Mouse (Mus musculus) splenic B cell, adult 2 months (primary cell): Measurements from ENCODE around the gene Ybx1.
A peak's percentile ranks its signal among the peaks of the same experiment; 100 is the strongest.

ENCODE experiments used
- DNase-seq: peaks from one replicate; pipeline ENCODE4 v3.0.0-alpha.2; 2011; ENCODE audit warnings: low read depth, low spot score
- H3K27me3 ChIP-seq: 2 replicates; pipeline ENCODE4 v1.6.1; 2012; ENCODE audit warnings: mild to moderate bottlenecking, low read length, moderate library complexity, mixed read lengths; ENCODE audit not compliant: control insufficient read depth, poor library complexity, insufficient read depth, severe bottlenecking
- H3K36me3 ChIP-seq: 2 replicates; pipeline ENCODE4 v1.6.1; 2012; ENCODE audit warnings: mild to moderate bottlenecking, low read length, moderate library complexity, mixed read lengths; ENCODE audit not compliant: control insufficient read depth, poor library complexity, insufficient read depth, severe bottlenecking

The Ybx1 gene

DNA sequence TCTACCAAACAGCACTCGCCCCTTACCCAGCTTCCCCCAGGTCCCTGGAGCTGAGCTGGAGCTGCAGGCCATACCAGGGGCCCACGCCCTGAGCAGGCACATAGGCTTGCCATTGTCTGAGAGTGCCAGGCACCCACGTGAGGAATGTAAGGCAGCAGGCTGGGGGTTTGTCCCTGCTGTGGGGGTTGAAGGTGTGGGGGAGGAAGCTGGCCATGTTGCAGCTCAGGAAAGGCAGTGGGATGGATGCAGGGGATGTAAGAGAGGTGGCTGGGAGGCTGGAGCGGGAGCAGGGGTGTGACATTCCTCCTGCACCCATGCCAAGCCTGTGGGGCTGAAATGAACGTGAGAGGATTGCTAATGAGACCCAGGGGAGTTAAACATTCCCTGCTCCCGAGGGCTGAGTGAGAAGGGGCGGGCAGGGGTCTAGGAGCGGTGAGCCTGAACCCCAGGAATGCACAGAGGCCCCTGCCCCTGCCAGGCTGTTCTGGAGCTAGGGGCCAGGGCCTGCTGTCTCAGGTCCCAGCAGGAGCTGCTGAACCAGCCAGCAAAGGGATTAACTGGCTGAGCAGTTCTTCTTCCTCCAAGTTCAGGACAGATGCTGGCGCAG is 40.3 kb downstream of the Ybx1 start:
- DNase-seq, result no peak
- Histone ChIP-seq H3K27me3 (no peaks in the 10 kb centered on the region; the same call in 1 of the 2 replicates), H3K36me3 (no peaks in the 10 kb centered on the region)

DNA sequence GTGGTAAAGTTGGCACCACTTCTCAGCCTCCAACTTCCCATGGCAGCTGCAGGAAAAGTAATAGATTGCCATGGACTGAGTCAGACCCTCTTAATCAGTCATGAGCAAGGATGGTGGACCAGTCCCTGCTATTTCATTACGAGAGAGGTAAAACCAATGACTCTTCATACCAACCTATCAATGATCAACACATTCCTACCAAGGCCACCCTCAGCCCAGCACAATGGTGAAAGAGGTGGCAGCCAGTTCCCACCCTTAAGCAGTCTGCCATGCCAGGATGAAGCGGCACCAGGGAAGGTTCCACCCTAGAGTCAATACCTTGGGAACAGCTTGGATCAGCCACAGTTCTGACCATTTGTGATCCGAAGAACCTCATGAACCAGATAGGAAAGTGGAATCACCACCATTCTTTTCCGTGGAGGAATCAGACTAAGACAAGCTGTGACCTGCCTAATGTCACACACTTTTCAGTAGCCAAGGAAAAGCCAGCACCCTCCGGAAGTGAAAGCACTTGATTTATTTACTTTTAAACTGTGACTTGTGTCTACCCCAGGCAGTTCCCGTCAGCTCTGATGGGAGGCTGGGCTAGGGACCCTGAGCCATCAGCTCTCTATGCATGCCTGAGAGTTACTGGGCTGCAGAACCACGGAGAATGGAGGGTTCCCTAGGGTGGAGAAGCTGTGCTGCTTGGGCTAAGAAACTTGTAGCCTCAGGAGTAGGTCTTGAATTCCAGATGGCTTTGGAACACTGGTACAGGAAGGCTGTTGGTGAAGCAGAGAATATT is 42.2 kb downstream of the Ybx1 start:
- no peak for DNase-seq
- H3K36me3 ChIP-seq, result no peaks in the 10 kb centered on the region

DNA sequence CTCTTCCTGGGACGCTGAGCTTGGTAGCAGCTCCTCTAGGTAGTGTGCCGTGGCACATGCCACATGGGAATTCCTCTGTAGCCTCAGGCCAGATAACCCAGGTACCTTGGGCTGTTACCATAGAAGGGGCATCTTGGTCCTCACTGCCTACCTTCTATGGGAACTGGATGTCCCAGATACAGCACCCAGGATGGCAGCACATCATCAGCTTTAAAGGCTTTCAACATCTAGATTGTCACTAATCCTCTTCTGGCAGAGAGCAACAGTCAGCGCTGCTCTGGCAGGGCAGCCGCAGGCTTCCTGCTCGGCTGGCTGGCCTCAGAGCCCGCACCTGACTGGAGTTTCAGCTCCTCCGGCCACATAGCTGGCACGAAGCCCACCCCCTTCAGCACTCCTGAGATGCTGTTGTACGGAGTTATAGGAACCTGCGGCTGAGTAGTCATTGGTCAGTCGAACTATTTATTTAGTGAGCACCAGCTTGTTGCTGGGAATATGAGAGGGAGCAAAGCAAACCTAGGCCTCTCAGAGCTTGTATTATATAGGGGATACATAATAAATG is 45.9 kb downstream of the Ybx1 start:
- Histone ChIP-seq H3K36me3 (no peaks in the 10 kb centered on the region), H3K27me3 (no peaks in the 10 kb centered on the region; the same call in 1 of the 2 replicates)
- no peak for DNase-seq

More for the DNA sequence above, 42.2 kb downstream of the Ybx1 start:
- no peaks in the 10 kb centered on the region; the same call in 1 of the 2 replicates for H3K27me3 ChIP-seq

GRCm38 (mm10) chr4:119247462-119248235 is 46.8 kb downstream of the Ybx1 start:
- DNase-seq, result peak; percentile 72
- H3K36me3 ChIP-seq, result no peaks in the 10 kb centered on the region
- H3K27me3 ChIP-seq, result no peaks in the 10 kb centered on the region; the same call in 1 of the 2 replicates

DNA sequence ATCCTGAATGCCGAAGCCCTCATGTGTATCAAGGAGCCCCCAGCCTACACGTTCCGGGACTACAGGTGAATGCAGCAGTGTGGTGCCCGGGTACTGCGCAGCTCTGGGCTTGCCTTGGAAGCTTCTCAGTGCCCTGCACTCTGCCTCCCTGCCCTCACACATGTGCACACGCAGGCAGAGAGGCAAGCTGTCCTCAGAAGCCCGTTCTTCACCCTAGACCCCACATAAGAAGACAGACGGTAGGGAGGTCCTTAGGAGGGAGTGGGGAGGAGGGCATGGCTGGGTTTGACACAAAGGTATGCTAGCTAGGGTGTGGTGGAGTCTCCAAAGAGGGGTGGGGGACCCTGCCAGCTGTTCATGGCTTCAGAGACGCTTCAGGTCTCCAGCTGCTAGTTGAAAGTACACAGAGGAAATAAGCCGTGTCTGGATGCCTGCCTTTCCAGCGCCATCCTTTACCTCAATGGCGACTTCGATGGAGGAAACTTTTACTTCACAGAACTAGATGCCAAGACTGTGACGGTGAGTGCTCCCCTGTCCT is 47.6 kb downstream of the Ybx1 start:
- H3K27me3 ChIP-seq, result no peaks in the 10 kb centered on the region
- H3K36me3 ChIP-seq, result no peaks in the 10 kb centered on the region
- DNase-seq, result no peak

- DNase-seq, result no peak
- Histone ChIP-seq H3K36me3 (no peaks in the 10 kb centered on the region), H3K27me3 (no peaks in the 10 kb centered on the region)
These were observed 48.4 kb downstream of the Ybx1 start for GRCm38 (mm10) chr4:119245961-119246360.

DNA sequence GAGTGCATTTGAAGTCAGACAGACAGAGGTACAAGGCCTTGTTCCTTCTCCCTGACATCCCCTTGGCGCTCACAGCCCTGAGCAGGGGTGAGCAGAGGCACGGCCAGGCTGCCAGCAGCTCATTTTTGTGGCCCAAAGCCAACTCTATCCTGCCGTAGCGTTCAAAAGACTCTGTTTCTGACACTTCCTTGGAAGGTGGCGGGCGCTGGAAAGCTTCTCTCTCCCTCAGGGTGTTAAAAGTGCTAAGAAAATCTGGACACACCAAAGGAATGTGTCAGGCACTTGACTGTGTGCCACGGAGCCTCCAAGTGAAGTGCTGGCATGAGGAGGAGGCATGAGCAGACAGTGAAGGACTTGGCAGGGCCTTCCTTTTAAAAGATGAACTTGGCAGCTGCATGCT is 48.8 kb downstream of the Ybx1 start:
- DNase-seq, result no peak
- no peaks in the 10 kb centered on the region for H3K27me3 ChIP-seq

GRCm38 (mm10) chr4:119244468-119245240 is 49.8 kb downstream of the Ybx1 start:
- H3K36me3 ChIP-seq, result no peaks in the 10 kb centered on the region
- DNase-seq, result no peak
- no peaks in the 10 kb centered on the region for H3K27me3 ChIP-seq

More for the DNA sequence above, 48.8 kb downstream of the Ybx1 start:
- no peaks in the 10 kb centered on the region for H3K36me3 ChIP-seq

GRCm38 (mm10) chr4:119242571-119242970 is 51.8 kb downstream of the Ybx1 start:
- no peaks in the 10 kb centered on the region for H3K27me3 ChIP-seq
- DNase-seq, result no peak
- H3K36me3 ChIP-seq, result no peaks in the 10 kb centered on the region

DNA sequence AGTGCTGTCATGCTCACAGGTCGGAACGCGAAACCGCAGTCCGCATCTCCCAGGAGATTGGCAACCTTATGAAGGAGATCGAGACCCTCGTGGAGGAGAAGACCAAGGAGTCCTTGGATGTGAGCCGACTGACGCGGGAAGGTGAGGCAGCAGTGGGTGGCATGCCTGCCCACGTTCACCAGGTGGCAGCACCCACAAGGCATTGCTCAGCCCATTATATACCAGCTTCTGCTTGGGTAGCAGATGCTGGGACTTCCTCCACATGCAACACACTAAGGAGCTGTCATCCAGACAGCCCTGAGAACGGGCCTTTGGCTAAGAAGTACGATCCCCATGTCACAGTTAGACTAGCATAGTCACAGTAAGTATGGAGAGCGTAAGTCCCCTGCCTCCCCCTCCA is 52.7 kb downstream of the Ybx1 start:
- Histone ChIP-seq H3K27me3 (no peaks in the 10 kb centered on the region), H3K36me3 (no peaks in the 10 kb centered on the region)
- peak; percentile 18 for DNase-seq

DNA sequence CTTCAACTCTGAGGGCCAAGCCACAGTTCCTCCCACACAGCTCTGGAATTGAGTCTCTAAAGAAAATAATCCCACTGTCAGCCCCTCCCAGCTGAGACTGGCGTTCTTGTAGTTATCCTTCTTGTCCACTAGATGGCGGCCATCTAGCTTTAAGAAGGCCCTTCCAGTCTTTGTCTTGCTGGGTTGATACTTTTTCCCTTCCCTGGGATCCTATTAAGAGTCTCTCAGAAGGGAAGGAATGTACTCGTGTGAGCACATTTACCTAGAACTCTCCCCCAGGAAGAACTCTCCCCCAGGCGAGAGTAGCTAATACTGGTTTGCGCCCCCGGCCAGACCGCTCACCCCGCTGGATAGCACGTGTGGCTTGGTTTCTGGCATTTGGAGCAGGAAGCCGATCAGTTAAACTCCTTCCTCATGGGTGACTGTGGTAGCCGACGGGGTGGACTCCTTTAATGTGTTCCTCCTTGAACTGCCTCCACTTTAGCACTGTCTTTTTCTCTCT is 55.2 kb downstream of the Ybx1 start:
- peak; percentile 76 for DNase-seq
- Histone ChIP-seq H3K27me3 (no peaks in the 10 kb centered on the region), H3K36me3 (no peaks in the 10 kb centered on the region)

GRCm38 (mm10) chr4:119238661-119239060 is 55.7 kb downstream of the Ybx1 start:
- Histone ChIP-seq H3K27me3 (no peaks in the 10 kb centered on the region), H3K36me3 (no peaks in the 10 kb centered on the region)
- DNase-seq, result no peak

DNA sequence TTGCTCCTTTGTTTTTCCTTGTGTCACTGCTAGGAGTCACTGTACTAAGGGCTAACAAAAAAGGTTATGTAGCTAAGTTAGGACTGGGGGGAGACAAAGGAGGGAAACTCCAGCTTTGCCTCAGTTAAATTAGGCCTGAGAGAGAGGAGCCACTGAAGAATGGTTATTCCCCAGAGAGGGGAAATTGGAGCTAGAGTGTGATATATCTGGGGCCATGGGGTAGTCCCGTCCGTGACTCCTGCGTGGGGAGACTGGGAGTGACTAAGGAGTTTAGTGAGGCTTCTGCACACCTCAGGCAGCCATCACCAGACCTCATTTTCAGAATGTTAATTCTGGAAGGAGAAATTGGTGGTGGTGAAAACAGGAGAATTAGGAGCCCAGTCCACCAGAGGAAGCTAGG is 60.1 kb downstream of the Ybx1 start:
- H3K27me3 ChIP-seq, result no peaks in the 10 kb centered on the region
- no peak for DNase-seq
- no peaks in the 10 kb centered on the region for H3K36me3 ChIP-seq
